Mouse (Mus musculus) forebrain, embryonic 15.5 days (tissue): Measurements from ENCODE around the gene Ftl1. TPM values are rescaled to one million over a fixed set of nuclear protein-coding genes. Genes with fewer than 3 reads are reported as not detected.
A peak's percentile ranks its signal among the peaks of the same experiment; 100 is the strongest.

Experiments
- ATAC-seq: fragments of 200-750 bp; cut with Nextera tagmentation; replicated peaks from 2 replicates; pipeline ENCODE4 v1.8.0; 2017; ENCODE audit warnings: mild to moderate bottlenecking, moderate TSS enrichment, moderate library complexity
- H3K27ac ChIP-seq: fragments of 300-500 bp; sonication (generic); replicated peaks from 2 replicates; pipeline ENCODE4 v1.5.1; 2015; ENCODE audit warnings: mild to moderate bottlenecking, inconsistent platforms
- H3K27me3 ChIP-seq: fragments of 300-500 bp; sonication (generic); 2 replicates; pipeline ENCODE4 v1.6.1; 2015; ENCODE audit warnings: inconsistent platforms
- H3K36me3 ChIP-seq: fragments of 300-500 bp; sonication (generic); 2 replicates; pipeline ENCODE4 v1.6.1; 2015; ENCODE audit warnings: mild to moderate bottlenecking, inconsistent platforms
- H3K4me1 ChIP-seq: fragments of 300-500 bp; sonication (generic); 2 replicates; pipeline ENCODE4 v1.6.1; 2015; ENCODE audit warnings: inconsistent platforms
- H3K4me2 ChIP-seq: fragments of 300-500 bp; sonication (generic); replicated peaks from 2 replicates; pipeline ENCODE4 v1.6.1; 2015; ENCODE audit warnings: mild to moderate bottlenecking, inconsistent platforms
- H3K4me3 ChIP-seq: fragments of 300-500 bp; sonication (generic); 2 replicates; pipeline ENCODE4 v1.5.1; 2015; ENCODE audit warnings: mild to moderate bottlenecking, inconsistent platforms
- H3K9ac ChIP-seq: fragments of 300-500 bp; sonication (generic); replicated peaks from 2 replicates; pipeline ENCODE4 v1.6.1; 2015; ENCODE audit warnings: mild to moderate bottlenecking, inconsistent platforms
- H3K9me3 ChIP-seq: fragments of 300-500 bp; sonication (generic); 2 replicates; pipeline ENCODE4 v1.6.1; 2016; ENCODE audit warnings: inconsistent platforms
- WGBS: fragments of 180-500 bp; shearing (Covaris S2); methylation state at CpG from one replicate; pipeline ENCODE4 v1.1.7; 2015; ENCODE audit warnings: mixed read lengths; 5-methylcytosine and 5-hydroxymethylcytosine counted together
- polyA plus RNA-seq: library from polyadenylated mRNA; unstranded; fragments of >200 nt; fragmentation: Nextera tagmentation; extraction: Ambion mirVana; gene quantifications from 2 replicates; pipeline ENCODE4 v1.2.1, GENCODE M21; 2015

The Ftl1 gene
- polyA plus RNA-seq, 1 experiment from 2014 or later: 6,132 TPM

DNA sequence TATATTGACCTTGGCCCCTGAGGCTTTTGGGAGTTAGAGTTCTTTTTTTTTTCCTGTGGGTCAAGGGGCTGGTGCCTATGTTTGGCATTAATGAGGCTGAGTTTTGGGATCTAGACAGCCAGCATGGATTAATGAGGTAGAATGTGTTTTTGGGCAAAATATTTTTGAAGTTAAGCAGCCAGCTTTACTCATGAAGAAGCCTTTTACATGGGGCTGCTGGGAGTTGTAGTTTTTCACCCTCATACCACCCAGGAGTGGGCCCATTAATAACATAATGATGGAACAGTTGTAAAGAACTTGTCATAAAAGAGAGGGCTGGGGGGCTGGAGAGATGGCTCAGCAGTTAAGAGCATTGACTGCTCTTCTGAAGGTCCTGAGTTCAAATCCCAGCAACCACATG lies 13.1 kb downstream of the Ftl1 start:
- no peak overlapping the region for H3K4me2 ChIP-seq
- no peaks in the 10 kb centered on the region for H3K27me3 ChIP-seq
- no peaks in the 10 kb centered on the region for H3K9me3 ChIP-seq
- H3K4me1 ChIP-seq: no peaks in the 10 kb centered on the region
- ATAC-seq: no peak
- no peak overlapping the region for H3K9ac ChIP-seq
- 0 out of 2 replicates have a peak, but pooled peaks cover 14% of the 10 kb centered on the region for H3K36me3 ChIP-seq
- H3K27ac ChIP-seq: no peak overlapping the region
- H3K4me3 ChIP-seq: no peak overlapping the region

- no peak overlapping the region for H3K4me3 ChIP-seq
- no peak for ATAC-seq
- H3K9ac ChIP-seq: no peak overlapping the region
- H3K4me1 ChIP-seq: no peaks in the 10 kb centered on the region
- 93% methylated on average over 22 of the region's 22 CpGs for WGBS
- peaks cover 17% of the 10 kb centered on the region; the same call in 1 of the 2 replicates for H3K36me3 ChIP-seq
- no peaks in the 10 kb centered on the region for H3K27me3 ChIP-seq
- H3K4me2 ChIP-seq: no peak overlapping the region
- H3K9me3 ChIP-seq: no peaks in the 10 kb centered on the region
- no peak overlapping the region for H3K27ac ChIP-seq
Observed at GRCm38 (mm10) chr7:45443526-45444420, 15.9 kb downstream of the Ftl1 start.

- no peak for ATAC-seq
- Histone ChIP-seq H3K4me3 (no peak within 1 kb of the TSS), H3K9me3 (no peaks in the 10 kb centered on the region), H3K27me3 (no peaks in the 10 kb centered on the region), H3K36me3 (peaks cover 7% of the 10 kb centered on the region; the same call in 1 of the 2 replicates), H3K27ac (no peak within 1 kb of the TSS), H3K9ac (no peak within 1 kb of the TSS), H3K4me2 (0 out of 2 replicates have a peak within 1 kb of the TSS, but pooled peaks have one; percentile 2), H3K4me1 (peaks cover 36% of the 10 kb centered on the region)
- WGBS: 19% methylated on average over 19 of the region's 19 CpGs
Observed at GRCm38 (mm10) chr7:45437521-45438276, 22.0 kb downstream of the Ftl1 start, which contains the start of gene Ruvbl2. Ruvbl2 (minus strand) TSS chr7:45438096.

- Histone ChIP-seq H3K4me2 (no peak overlapping the region), H3K4me3 (no peak overlapping the region), H3K9me3 (no peaks in the 10 kb centered on the region), H3K4me1 (peaks cover 39% of the 10 kb centered on the region), H3K9ac (no peak overlapping the region), H3K27me3 (no peaks in the 10 kb centered on the region), H3K36me3 (peaks cover 7% of the 10 kb centered on the region; the same call in 1 of the 2 replicates), H3K27ac (no peak overlapping the region)
- ATAC-seq: no peak
- WGBS: 36% methylated on average over 6 of the region's 6 CpGs
Observed at GRCm38 (mm10) chr7:45437046-45437445, 22.6 kb downstream of the Ftl1 start.

GRCm38 (mm10) chr7:45436444-45436843 lies 23.2 kb downstream of the Ftl1 start:
- H3K27me3 ChIP-seq: no peaks in the 10 kb centered on the region
- H3K4me2 ChIP-seq: no peak overlapping the region
- no peak overlapping the region for H3K4me3 ChIP-seq
- H3K36me3 ChIP-seq: peaks cover 9% of the 10 kb centered on the region; the same call in 1 of the 2 replicates
- no peak overlapping the region; the same call in 1 of the 2 replicates for H3K9ac ChIP-seq
- H3K27ac ChIP-seq: no peak overlapping the region
- WGBS: 94% methylated on average over 5 of the region's 5 CpGs
- H3K9me3 ChIP-seq: no peaks in the 10 kb centered on the region
- peaks cover 39% of the 10 kb centered on the region for H3K4me1 ChIP-seq
- no peak for ATAC-seq

GRCm38 (mm10) chr7:45435038-45435437 lies 24.6 kb downstream of the Ftl1 start:
- ATAC-seq: peak; percentile 26; the same call in 1 of the 2 replicates
- Histone ChIP-seq H3K27me3 (no peaks in the 10 kb centered on the region), H3K27ac (peak overlapping the region; percentile 65), H3K9ac (peak overlapping the region; percentile 74), H3K4me3 (peak overlapping the region; percentile 60), H3K36me3 (peaks cover 7% of the 10 kb centered on the region; the same call in 1 of the 2 replicates), H3K4me1 (peaks cover 39% of the 10 kb centered on the region), H3K4me2 (peak overlapping the region; percentile 76), H3K9me3 (no peaks in the 10 kb centered on the region)
- WGBS: 2% methylated on average over 16 of the region's 16 CpGs

- H3K4me3 ChIP-seq: peak within 1 kb of the TSS; percentile 60
- no peaks in the 10 kb centered on the region for H3K9me3 ChIP-seq
- no peaks in the 10 kb centered on the region for H3K27me3 ChIP-seq
- peaks cover 39% of the 10 kb centered on the region for H3K4me1 ChIP-seq
- peak within 1 kb of the TSS; percentile 74 for H3K9ac ChIP-seq
- H3K36me3 ChIP-seq: peaks cover 9% of the 10 kb centered on the region; the same call in 1 of the 2 replicates
- WGBS: under 1% methylated on average over 45 of the region's 45 CpGs
- H3K4me2 ChIP-seq: peak within 1 kb of the TSS; percentile 88
- peak within 1 kb of the TSS; percentile 90 for H3K27ac ChIP-seq
- ATAC-seq: peak; percentile 97
Observed at GRCm38 (mm10) chr7:45434203-45435015, 25.3 kb downstream of the Ftl1 start, which contains the start of gene Gys1. Gys1 (plus strand) TSS chr7:45434844.

GRCm38 (mm10) chr7:45433835-45434202 lies 25.9 kb downstream of the Ftl1 start:
- peak overlapping the region; percentile 60 for H3K4me3 ChIP-seq
- H3K36me3 ChIP-seq: peaks cover 15% of the 10 kb centered on the region
- 3% methylated on average over 7 of the region's 7 CpGs for WGBS
- peak overlapping the region; percentile 90 for H3K27ac ChIP-seq
- peaks cover 39% of the 10 kb centered on the region for H3K4me1 ChIP-seq
- H3K27me3 ChIP-seq: no peaks in the 10 kb centered on the region
- H3K9me3 ChIP-seq: no peaks in the 10 kb centered on the region
- peak overlapping the region; percentile 88 for H3K4me2 ChIP-seq
- H3K9ac ChIP-seq: peak overlapping the region; percentile 71
- ATAC-seq: 0 out of 2 replicates have a peak, but pooled peaks have one; percentile 4

DNA sequence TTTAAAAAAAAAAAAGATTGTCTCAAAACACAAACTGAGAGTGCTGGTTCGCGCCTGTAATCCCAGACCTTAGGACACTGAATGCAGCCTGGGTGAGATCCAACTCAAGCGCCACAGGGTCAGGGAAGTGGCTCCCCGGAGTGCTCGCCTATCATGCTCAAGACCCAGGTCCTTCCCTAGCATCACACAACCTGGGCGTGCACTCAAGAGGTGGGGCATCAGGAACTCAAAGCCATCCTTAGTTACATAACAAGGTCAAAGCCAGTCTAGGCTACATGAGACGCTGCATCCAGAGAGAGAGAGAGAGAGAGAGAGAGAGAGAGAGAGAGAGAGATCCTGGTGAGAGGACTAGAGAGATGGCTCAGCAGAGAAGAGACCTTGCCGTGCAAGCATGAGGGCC lies 33.1 kb downstream of the Ftl1 start:
- H3K9ac ChIP-seq: no peak overlapping the region
- no peak overlapping the region for H3K27ac ChIP-seq
- no peaks in the 10 kb centered on the region for H3K27me3 ChIP-seq
- no peak overlapping the region for H3K4me3 ChIP-seq
- no peaks in the 10 kb centered on the region for H3K4me1 ChIP-seq
- H3K4me2 ChIP-seq: no peak overlapping the region
- H3K9me3 ChIP-seq: no peaks in the 10 kb centered on the region
- H3K36me3 ChIP-seq: peaks cover 67% of the 10 kb centered on the region
- WGBS: 95% methylated on average over 8 of the region's 8 CpGs
- ATAC-seq: no peak

- WGBS: 89% methylated on average over 14 of the region's 14 CpGs
- Histone ChIP-seq H3K4me3 (no peak overlapping the region), H3K36me3 (peaks cover 47% of the 10 kb centered on the region), H3K9me3 (no peaks in the 10 kb centered on the region), H3K4me1 (no peaks in the 10 kb centered on the region), H3K4me2 (no peak overlapping the region), H3K27ac (no peak overlapping the region), H3K27me3 (peaks cover 43% of the 10 kb centered on the region), H3K9ac (no peak overlapping the region)
- ATAC-seq: no peak
Observed at GRCm38 (mm10) chr7:45421194-45421593, 38.5 kb downstream of the Ftl1 start.

GRCm38 (mm10) chr7:45420615-45420919 lies 39.1 kb downstream of the Ftl1 start, which contains the start of gene Lhb:
Lhb (plus strand) TSS chr7:45420820.
- no peak for ATAC-seq
- peaks cover 47% of the 10 kb centered on the region for H3K36me3 ChIP-seq
- H3K9me3 ChIP-seq: no peaks in the 10 kb centered on the region
- H3K9ac ChIP-seq: no peak within 1 kb of the TSS
- no peak within 1 kb of the TSS for H3K4me3 ChIP-seq
- no peak within 1 kb of the TSS for H3K27ac ChIP-seq
- no peak within 1 kb of the TSS for H3K4me2 ChIP-seq
- no peaks in the 10 kb centered on the region for H3K4me1 ChIP-seq
- WGBS: 63% methylated on average over 6 of the region's 6 CpGs
- H3K27me3 ChIP-seq: peaks cover 49% of the 10 kb centered on the region
